Mouse (Mus musculus) 3134 (cell line): ENCODE data around the gene Phf23.

Experiments
- DNase-seq: peaks from one replicate; pipeline ENCODE4 v3.0.0-alpha.2; 2011; ENCODE audit warnings: low spot score; ENCODE audit not compliant: insufficient read length; ENCODE audit errors: extremely low read depth

Gene Phf23

DNA sequence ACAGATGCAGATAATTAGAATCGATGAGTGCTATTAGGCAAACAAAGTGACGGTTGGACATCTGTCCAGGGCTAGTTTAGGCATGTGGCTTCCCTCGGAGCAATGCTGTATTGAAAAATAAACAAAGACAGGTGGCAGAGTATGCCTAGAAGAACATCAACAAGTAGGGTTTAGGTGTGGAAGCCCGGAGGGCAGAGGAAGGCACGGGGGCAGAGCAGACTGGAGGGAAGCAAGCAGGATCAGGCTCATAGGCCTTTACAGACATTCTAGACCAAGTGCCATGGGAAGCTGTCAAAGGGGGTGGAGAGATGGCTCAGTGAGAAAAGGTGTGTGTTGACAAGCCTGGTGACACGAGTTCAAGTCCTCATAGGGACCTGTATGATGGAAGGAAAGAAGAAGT, 53.8 kb downstream of the Phf23 start:
- no peak for DNase-seq
